Mouse (Mus musculus) neural tube, embryonic 15.5 days (tissue): ENCODE data around the gene Fnip2. TPM values are rescaled to one million over a fixed set of nuclear protein-coding genes. Genes with fewer than 3 reads are reported as not detected.

Experiments
- ATAC-seq: fragments of 200-750 bp; cut with Nextera tagmentation; 2 replicates; pipeline ENCODE4 v1.8.0; 2017; ENCODE audit warnings: mild to moderate bottlenecking, moderate TSS enrichment, moderate library complexity; ENCODE audit not compliant: low FRiP score
- H3K27ac ChIP-seq: fragments of 300-500 bp; sonication (generic); replicated peaks from 2 replicates; pipeline ENCODE4 v1.5.1; 2015; ENCODE audit warnings: mild to moderate bottlenecking, inconsistent platforms
- H3K27me3 ChIP-seq: fragments of 300-500 bp; sonication (generic); replicated peaks from 2 replicates; pipeline ENCODE4 v1.6.1; 2015; ENCODE audit warnings: inconsistent platforms
- H3K36me3 ChIP-seq: fragments of 300-500 bp; sonication (generic); 2 replicates; pipeline ENCODE4 v1.6.1; 2015; ENCODE audit warnings: inconsistent platforms
- H3K4me1 ChIP-seq: fragments of 300-500 bp; sonication (generic); 2 replicates; pipeline ENCODE4 v1.6.1; 2015; ENCODE audit warnings: inconsistent platforms
- H3K4me2 ChIP-seq: fragments of 300-500 bp; sonication (generic); 2 replicates; pipeline ENCODE4 v1.6.1; 2015; ENCODE audit warnings: inconsistent platforms, mild to moderate bottlenecking, moderate library complexity
- H3K4me3 ChIP-seq: fragments of 300-500 bp; sonication (generic); replicated peaks from 2 replicates; pipeline ENCODE4 v1.5.1; 2015; ENCODE audit warnings: mild to moderate bottlenecking, inconsistent platforms
- H3K9ac ChIP-seq: fragments of 300-500 bp; sonication (generic); replicated peaks from 2 replicates; pipeline ENCODE4 v1.6.1; 2015; ENCODE audit warnings: mild to moderate bottlenecking, inconsistent platforms
- H3K9me3 ChIP-seq: fragments of 300-500 bp; sonication (generic); replicated peaks from 2 replicates; pipeline ENCODE4 v1.6.1; 2016; ENCODE audit warnings: inconsistent platforms
- WGBS: fragments of 180-500 bp; shearing (Covaris S2); methylation state at CpG from one replicate; pipeline ENCODE4 v1.1.7; 2015; ENCODE audit warnings: mixed read lengths; 5-methylcytosine and 5-hydroxymethylcytosine counted together
- polyA plus RNA-seq: library from polyadenylated mRNA; unstranded; fragments of >200 nt; fragmentation: Nextera tagmentation; extraction: Ambion mirVana; gene quantifications from 2 replicates; pipeline ENCODE4 v1.2.1, GENCODE M21; 2015

The Fnip2 gene
- polyA plus RNA-seq: 5.6 and 7.3 TPM in 2 replicates

DNA sequence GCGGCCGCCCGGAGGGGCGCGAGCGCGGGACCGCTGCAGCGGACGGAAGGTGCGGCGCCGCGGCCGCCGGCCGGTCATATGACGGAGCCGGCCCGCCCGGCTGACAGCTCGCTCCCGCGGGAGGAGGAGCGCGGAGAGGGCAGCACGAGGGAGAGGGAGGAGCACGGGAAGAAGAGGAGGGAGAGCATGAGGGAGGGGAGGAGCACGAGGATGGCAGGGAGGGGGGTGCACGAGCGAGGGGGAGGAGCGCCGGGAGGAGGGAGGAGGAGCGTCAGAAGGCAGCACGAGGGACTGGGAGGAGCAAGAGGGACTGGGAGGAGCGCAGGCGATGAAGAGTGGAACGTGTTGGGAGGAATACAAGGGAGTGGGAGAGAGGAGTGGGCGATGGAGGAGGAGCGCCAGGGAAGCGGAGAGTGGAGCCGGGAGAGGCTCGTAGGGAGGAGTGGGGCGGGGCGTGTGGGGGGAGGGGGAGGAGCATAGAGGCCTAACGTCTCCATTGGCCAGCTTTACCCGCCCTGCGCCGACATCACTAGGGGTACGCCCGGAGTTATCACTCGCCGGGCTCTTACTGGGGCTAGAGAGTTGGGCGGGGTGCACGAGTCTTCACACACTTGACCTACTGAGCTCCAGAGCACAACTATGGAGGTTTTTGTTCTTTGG is at the start of gene Fnip2:
TSS of gene Fnip2 (minus strand) at position 94 of the 660 bp plus-strand sequence.
- peak within 1 kb of the TSS; percentile 81 for H3K27ac ChIP-seq
- no peaks in the 10 kb centered on the region for H3K36me3 ChIP-seq
- under 1% methylated on average over 48 of the region's 55 CpGs for WGBS
- H3K9me3 ChIP-seq: no peaks in the 10 kb centered on the region
- ATAC-seq: peak; percentile 95
- H3K4me2 ChIP-seq: peak within 1 kb of the TSS; percentile 89
- peak within 1 kb of the TSS; percentile 65 for H3K4me3 ChIP-seq
- no peaks in the 10 kb centered on the region for H3K27me3 ChIP-seq
- peaks cover 35% of the 10 kb centered on the region for H3K4me1 ChIP-seq
- peak within 1 kb of the TSS; percentile 69 for H3K9ac ChIP-seq

DNA sequence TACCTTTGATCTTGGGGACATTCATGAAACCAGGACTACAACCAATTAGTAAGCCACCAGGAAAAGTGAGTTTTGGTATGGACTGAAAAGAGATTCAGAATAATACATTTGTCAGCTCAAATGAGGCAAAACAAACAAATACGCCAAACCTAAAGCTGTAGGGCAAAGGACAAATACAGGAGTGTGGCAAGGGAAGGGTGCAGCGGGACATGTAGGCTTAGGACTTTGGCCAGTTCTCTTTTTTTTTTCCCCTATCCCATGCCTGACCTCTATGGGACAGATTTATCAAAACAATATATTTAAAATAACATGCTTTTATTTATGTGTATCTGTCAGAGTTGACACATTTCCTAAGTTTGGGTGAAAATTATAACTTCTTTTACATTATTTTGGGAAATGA is 42.3 kb upstream of the Fnip2 start:
- Histone ChIP-seq H3K27ac (no peak overlapping the region), H3K27me3 (no peaks in the 10 kb centered on the region), H3K4me1 (no peaks in the 10 kb centered on the region), H3K9ac (no peak overlapping the region), H3K9me3 (no peaks in the 10 kb centered on the region), H3K4me3 (no peak overlapping the region), H3K36me3 (peaks cover 55% of the 10 kb centered on the region), H3K4me2 (no peak overlapping the region)
- 94% methylated on average over 2 of the region's 2 CpGs for WGBS
- ATAC-seq: no peak

DNA sequence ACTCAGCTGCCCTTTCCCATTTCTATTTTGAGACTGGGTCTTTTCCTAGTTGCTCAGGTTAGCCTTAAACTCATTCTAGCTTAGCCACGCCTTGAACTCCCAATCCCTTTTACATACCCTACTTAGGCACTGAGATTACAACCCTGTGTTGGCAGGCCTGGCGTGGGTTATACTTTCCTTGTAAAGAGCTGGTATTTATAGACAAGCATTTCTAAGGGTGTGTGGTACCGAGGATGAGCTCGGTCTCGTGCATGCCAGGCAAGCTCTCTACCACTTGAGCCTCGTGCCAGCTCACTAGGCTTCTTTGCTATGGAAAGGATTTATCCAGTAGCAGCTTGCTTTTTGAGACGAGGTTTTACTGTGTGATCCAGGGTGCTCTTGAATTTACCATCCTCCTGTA is 27.9 kb upstream of the Fnip2 start:
- Histone ChIP-seq H3K27me3 (no peaks in the 10 kb centered on the region), H3K4me3 (no peak overlapping the region), H3K27ac (no peak overlapping the region), H3K9ac (no peak overlapping the region), H3K36me3 (peaks cover 51% of the 10 kb centered on the region), H3K4me2 (no peak overlapping the region), H3K9me3 (no peaks in the 10 kb centered on the region), H3K4me1 (peaks cover 19% of the 10 kb centered on the region)
- WGBS: 95% methylated on average over 7 of the region's 7 CpGs
- no peak for ATAC-seq

DNA sequence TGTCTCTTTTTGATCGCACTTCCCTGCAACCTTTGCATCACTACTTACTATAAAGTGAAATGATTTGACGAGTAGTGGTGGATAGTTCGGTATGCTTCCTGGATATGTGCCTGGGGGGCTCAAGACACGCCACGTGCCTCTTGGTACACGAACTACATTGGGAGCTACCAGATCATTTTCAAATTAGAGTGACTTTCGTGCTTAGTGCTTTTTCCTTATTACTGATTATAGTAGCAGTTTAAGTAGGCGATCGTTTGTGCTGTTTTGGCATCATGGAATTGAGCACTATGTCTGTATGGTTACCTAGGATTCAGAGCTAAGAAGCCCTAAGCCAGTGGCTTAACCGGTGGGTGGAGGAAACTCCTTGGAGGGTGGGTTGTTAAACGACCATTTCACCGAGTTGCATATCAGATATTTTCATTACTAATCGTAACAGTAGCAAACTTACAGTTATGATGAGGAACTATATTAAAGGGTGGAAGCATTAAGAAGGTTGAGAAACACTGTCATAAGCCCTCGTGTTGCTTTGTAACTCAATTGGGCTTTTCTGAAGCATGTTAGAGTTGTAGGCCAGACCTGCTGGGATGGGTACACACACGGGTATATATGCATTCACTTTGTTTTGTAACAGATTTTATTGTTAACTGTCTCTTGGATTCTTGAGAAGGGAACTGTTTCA is 24.3 kb upstream of the Fnip2 start:
- Histone ChIP-seq H3K9ac (peak overlapping the region; percentile 83), H3K27ac (peak overlapping the region; percentile 89), H3K4me3 (peak overlapping the region; percentile 94), H3K36me3 (peaks cover 25% of the 10 kb centered on the region), H3K4me2 (peak overlapping the region; percentile 86), H3K4me1 (peaks cover 25% of the 10 kb centered on the region), H3K9me3 (no peaks in the 10 kb centered on the region), H3K27me3 (no peaks in the 10 kb centered on the region)
- ATAC-seq: peak; percentile 6; the same call in 1 of the 2 replicates
- 6% methylated on average over 15 of the region's 15 CpGs for WGBS

DNA sequence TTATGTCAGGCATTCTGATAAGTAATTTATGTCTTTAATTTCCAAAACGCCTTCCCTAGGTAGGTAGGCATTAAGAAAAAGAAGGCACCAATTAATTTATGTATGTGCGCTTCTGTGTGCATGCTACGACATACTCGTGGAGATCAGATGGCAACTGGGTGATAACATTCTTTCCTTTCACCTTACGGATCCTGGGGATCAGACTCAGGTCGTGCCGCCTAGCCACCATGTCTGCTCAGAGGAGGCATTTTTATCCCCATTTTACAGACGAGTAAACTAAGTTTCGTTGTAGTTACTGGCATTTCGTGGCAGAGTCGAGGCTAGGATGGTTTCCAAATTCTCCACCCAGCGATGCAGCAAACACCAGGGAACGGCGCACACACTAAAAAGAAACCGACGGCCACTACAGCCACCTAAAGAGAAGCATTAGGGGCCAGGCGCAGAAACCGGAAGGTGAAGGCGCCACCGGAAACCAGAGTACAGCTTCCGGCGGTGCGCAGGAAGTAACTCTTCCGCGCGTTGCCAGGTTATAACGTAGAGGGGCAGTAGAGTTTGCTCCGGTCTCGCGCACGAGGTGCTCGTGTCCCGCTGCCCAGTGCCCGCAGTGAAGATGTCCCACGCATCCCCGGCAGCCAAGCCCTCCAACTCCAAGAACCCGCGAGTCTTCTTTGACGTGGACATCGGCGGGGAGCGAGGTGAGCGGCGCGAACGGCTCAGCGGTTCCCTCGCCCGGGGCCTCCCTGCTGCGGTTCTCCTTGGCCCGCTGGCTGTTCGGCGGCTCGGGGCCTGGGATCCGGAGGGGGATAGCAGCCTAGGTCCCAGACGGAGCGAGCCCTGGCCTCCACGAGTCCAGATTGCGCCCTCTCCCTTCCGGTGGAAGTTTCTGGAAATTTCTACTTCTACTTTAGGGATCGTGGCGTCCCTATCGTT is 23.5 kb upstream of the Fnip2 start, which contains the start of gene Ppid:
TSS of gene Ppid (plus strand) at position 480 of the 930 bp plus-strand sequence.
- Histone ChIP-seq H3K9me3 (no peaks in the 10 kb centered on the region), H3K36me3 (peaks cover 17% of the 10 kb centered on the region), H3K4me3 (peak within 1 kb of the TSS; percentile 94), H3K9ac (peak within 1 kb of the TSS; percentile 83), H3K4me2 (peak within 1 kb of the TSS; percentile 86), H3K27ac (peak within 1 kb of the TSS; percentile 89), H3K4me1 (peaks cover 26% of the 10 kb centered on the region), H3K27me3 (no peaks in the 10 kb centered on the region)
- peak; percentile 88 for ATAC-seq
- WGBS: 3% methylated on average over 63 of the region's 63 CpGs

GRCm38 (mm10) chr3:79589671-79590070 is 22.1 kb upstream of the Fnip2 start:
- Histone ChIP-seq H3K9me3 (no peaks in the 10 kb centered on the region), H3K4me3 (no peak overlapping the region), H3K9ac (no peak overlapping the region), H3K4me1 (peaks cover 26% of the 10 kb centered on the region), H3K27ac (no peak overlapping the region), H3K4me2 (no peak overlapping the region), H3K36me3 (peaks cover 7% of the 10 kb centered on the region), H3K27me3 (no peaks in the 10 kb centered on the region)
- no peak for ATAC-seq
- 84% methylated on average over 2 of the region's 2 CpGs for WGBS

- 3% methylated on average over 6 of the region's 6 CpGs for WGBS
- H3K36me3 ChIP-seq: no peaks in the 10 kb centered on the region
- no peak overlapping the region for H3K4me3 ChIP-seq
- peak overlapping the region; percentile 32 for H3K4me2 ChIP-seq
- no peak overlapping the region for H3K9ac ChIP-seq
- ATAC-seq: peak; percentile 73
- H3K9me3 ChIP-seq: no peaks in the 10 kb centered on the region
- H3K27me3 ChIP-seq: no peaks in the 10 kb centered on the region
- no peak overlapping the region for H3K27ac ChIP-seq
- H3K4me1 ChIP-seq: peaks cover 12% of the 10 kb centered on the region
Measured at GRCm38 (mm10) chr3:79586804-79587203, 19.2 kb upstream of the Fnip2 start.

GRCm38 (mm10) chr3:79579891-79580575 is 12.4 kb upstream of the Fnip2 start:
- WGBS: 77% methylated on average over 5 of the region's 5 CpGs
- H3K4me3 ChIP-seq: no peak overlapping the region

GRCm38 (mm10) chr3:79578164-79578563 is 10.6 kb upstream of the Fnip2 start:
- H3K9me3 ChIP-seq: no peaks in the 10 kb centered on the region
- H3K27ac ChIP-seq: no peak overlapping the region
- H3K27me3 ChIP-seq: no peaks in the 10 kb centered on the region
- no peak overlapping the region for H3K9ac ChIP-seq
- ATAC-seq: no peak
- 75% methylated on average over 6 of the region's 6 CpGs for WGBS
- no peak overlapping the region for H3K4me2 ChIP-seq
- H3K4me1 ChIP-seq: peaks cover 4% of the 10 kb centered on the region; the same call in 1 of the 2 replicates
- H3K4me3 ChIP-seq: no peak overlapping the region
- no peaks in the 10 kb centered on the region for H3K36me3 ChIP-seq

More at GRCm38 (mm10) chr3:79579891-79580575, 12.4 kb upstream of the Fnip2 start:
- Histone ChIP-seq H3K27ac (no peak overlapping the region), H3K9me3 (no peaks in the 10 kb centered on the region), H3K36me3 (no peaks in the 10 kb centered on the region), H3K9ac (no peak overlapping the region), H3K4me2 (no peak overlapping the region), H3K27me3 (no peaks in the 10 kb centered on the region), H3K4me1 (peaks cover 4% of the 10 kb centered on the region; the same call in 1 of the 2 replicates)
- no peak for ATAC-seq

DNA sequence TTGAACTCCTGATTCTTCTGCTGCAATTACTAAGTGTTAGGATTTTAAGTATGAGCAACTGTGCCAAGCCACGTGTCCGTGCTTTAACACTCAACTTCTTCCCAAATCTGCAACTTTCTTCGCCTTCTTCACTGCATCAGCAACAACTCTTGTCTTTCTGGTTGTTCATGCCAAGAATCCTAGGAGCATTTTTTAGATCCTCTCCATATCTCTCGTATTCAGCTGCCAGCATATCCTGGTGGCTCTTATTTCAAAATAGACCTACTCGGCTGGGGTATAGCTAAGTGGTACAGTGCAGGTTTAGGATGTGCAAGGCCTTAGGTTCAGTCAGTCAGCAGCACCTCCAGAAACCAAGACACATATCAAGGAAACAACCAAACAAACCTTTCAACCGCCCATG is 10.0 kb upstream of the Fnip2 start:
- no peak for ATAC-seq
- no peaks in the 10 kb centered on the region for H3K27me3 ChIP-seq
- peaks cover 4% of the 10 kb centered on the region; the same call in 1 of the 2 replicates for H3K4me1 ChIP-seq
- WGBS: 91% methylated on average over 6 of the region's 6 CpGs
- no peaks in the 10 kb centered on the region for H3K36me3 ChIP-seq
- H3K27ac ChIP-seq: no peak overlapping the region
- H3K9ac ChIP-seq: no peak overlapping the region
- H3K4me3 ChIP-seq: no peak overlapping the region
- H3K4me2 ChIP-seq: no peak overlapping the region
- H3K9me3 ChIP-seq: no peaks in the 10 kb centered on the region

GRCm38 (mm10) chr3:79576865-79577264 is 9.3 kb upstream of the Fnip2 start:
- 28% methylated on average over 5 of the region's 5 CpGs for WGBS
- ATAC-seq: peak; percentile 30; the same call in 1 of the 2 replicates
- H3K9ac ChIP-seq: no peak overlapping the region
- no peak overlapping the region for H3K27ac ChIP-seq
- H3K4me3 ChIP-seq: no peak overlapping the region
- no peak overlapping the region for H3K4me2 ChIP-seq
- peaks cover 4% of the 10 kb centered on the region; the same call in 1 of the 2 replicates for H3K4me1 ChIP-seq
- H3K27me3 ChIP-seq: no peaks in the 10 kb centered on the region
- H3K36me3 ChIP-seq: no peaks in the 10 kb centered on the region
- no peaks in the 10 kb centered on the region for H3K9me3 ChIP-seq
